Mouse (Mus musculus): ENCODE data around the gene Ap1g2. TPM values are rescaled to one million over a fixed set of nuclear protein-coding genes. Genes with fewer than 3 reads are reported as not detected.

The Ap1g2 gene
- polyA plus RNA-seq, 1 experiment from 2014 or later = 18.9 TPM

DNA sequence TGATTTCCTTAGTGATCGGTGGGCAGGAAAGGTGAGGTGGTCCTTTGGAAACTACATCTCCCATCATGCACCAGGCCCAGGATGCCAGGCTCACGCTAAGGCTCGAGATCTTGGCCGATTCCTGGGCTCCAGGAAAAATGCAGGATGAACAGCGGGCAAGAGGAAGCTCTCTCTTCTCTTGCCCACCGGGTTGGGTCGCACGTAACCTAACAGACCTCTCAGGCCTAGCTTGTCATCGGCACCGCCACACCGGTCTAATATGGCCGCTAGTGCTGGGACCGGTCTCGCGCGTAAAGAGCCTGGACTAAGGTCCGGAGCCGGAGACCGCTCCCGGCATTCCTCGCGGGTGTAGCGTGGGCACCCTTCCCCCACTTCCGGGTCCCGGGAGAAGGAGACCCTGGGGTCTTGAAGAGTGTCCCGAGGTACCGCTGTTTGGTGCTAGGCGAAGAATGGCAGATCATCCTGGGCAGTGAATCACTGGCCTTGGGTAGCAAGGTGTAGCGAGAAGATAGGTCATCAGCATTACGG lies 11.6 kb downstream of the Ap1g2 start, which contains the start of gene Thtpa:
TSS of gene Thtpa (plus strand) at position 81 of the 528 bp plus-strand sequence.
- DNase-seq (ENCODE audit: low spot score) = peak; percentile 93
- H3K27me3 ChIP-seq (ENCODE audit: insufficient read depth, poor library complexity, severe bottlenecking) = no peaks in the 10 kb centered on the region; the same call in 1 of the 2 replicates
- H3K36me3 ChIP-seq = peaks cover 20% of the 10 kb centered on the region
- H3K4me3 ChIP-seq = peak within 1 kb of the TSS; percentile 73
- peak within 1 kb of the TSS; percentile 94 for H3K27ac ChIP-seq
- H3K4me1 ChIP-seq = peaks cover 44% of the 10 kb centered on the region
- under 1% methylated on average over 30 of the region's 30 CpGs for WGBS
- no peaks in the 10 kb centered on the region for H3K9me3 ChIP-seq

DNA sequence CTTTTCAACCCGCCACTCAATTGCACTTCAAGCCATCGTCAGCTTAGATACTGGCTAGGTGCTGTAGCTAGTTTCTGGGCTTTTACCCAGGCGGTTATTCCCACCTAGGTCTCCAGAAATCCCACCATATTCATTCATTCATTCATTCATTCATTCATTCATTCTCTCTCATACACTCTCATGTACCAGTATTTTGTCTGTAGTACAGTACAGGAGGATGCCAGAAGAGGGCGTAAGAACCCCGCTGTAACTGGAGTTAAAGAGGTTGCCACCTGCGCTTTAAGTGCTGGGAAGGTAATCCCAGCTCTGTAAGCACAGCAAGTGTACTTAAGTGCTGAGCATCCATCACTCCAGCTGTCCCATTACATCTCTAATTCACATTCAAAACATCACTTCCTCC lies 12.5 kb downstream of the Ap1g2 start:
- H3K36me3 ChIP-seq = peaks cover 18% of the 10 kb centered on the region
- no peak overlapping the region for H3K27ac ChIP-seq
- no peak for DNase-seq (ENCODE audit: low spot score)
- no peaks in the 10 kb centered on the region for H3K9me3 ChIP-seq
- 35% methylated on average over 6 of the region's 6 CpGs for WGBS
- H3K27me3 ChIP-seq (ENCODE audit: insufficient read depth, poor library complexity, severe bottlenecking) = no peaks in the 10 kb centered on the region; the same call in 1 of the 2 replicates
- H3K4me3 ChIP-seq = 0 out of 2 replicates have a peak overlapping the region, but pooled peaks have one; percentile 73
- peaks cover 52% of the 10 kb centered on the region for H3K4me1 ChIP-seq

DNA sequence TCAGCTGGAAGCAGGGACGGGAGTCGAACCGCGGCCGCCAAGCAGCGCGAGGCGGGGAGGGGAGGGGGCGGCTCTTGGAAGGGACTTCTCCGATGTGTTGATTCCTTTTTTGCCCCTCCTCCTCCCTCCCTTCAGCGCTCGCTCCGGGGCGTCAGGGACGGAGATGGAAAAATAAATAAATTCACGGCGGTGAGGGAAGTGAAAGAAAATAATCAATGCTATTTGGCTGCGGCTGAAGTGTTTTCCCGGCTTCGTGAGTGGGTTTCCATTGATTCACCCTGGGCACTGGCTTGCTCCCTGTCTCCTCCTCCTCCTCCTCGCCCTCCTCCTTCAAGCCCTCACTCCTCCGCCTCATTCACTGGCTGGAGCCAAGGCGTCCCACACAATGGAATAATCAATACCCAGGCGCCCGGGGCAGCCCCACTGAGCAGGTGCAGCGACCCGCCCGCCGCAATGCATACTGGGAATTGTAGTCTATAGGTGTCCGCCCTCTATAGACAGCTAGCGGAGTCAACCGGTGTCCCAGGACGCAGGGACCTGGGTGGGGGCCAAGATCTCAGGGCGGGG lies 14.3 kb downstream of the Ap1g2 start, which contains the start of gene Zfhx2:
TSS of gene Zfhx2 (minus strand) at position 314 of the 567 bp plus-strand sequence.
- Histone ChIP-seq H3K27me3 (ENCODE audit: insufficient read depth, poor library complexity, severe bottlenecking) (no peaks in the 10 kb centered on the region; the same call in 1 of the 2 replicates), H3K9me3 (no peaks in the 10 kb centered on the region), H3K4me1 (peaks cover 62% of the 10 kb centered on the region), H3K4me3 (peak within 1 kb of the TSS; percentile 74), H3K36me3 (peaks cover 1% of the 10 kb centered on the region; the same call in 1 of the 2 replicates), H3K27ac (peak within 1 kb of the TSS; percentile 87)
- DNase-seq (ENCODE audit: low spot score) = peak; percentile 97
- WGBS = under 1% methylated on average over 34 of the region's 34 CpGs

DNA sequence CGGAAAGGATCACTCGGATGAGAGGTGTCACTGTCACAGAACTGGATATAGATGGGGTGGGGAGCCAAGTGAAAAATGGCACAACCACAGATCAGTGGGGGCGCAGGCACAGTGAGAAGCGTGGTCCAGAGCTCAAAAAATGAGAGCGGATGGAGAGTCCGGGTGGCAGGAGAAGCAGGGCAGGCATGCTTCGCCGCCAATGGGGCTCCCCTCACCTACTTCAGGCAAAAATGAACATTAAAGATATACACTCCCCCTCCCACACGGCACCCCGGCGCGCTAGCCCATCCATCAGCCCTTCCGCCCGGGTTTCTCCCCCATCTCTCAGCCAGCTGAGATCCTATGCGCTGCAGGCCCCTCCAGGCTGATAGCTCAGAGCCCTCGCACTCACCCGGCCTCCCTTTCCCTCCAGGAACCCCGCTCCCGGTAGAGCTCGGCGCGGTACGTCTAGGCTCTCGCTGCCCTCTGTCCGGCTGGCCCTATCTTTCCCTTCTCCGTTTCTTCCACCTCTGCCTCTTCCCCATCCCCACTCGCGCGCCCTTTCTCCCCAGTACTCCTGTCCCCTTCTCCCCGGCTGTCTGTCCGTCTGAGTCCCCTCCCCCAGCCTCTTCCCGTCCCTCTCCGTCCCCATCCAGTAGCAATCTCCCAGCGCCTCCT lies 15.1 kb downstream of the Ap1g2 start:
- H3K36me3 ChIP-seq = no peaks in the 10 kb centered on the region
- H3K9me3 ChIP-seq = no peaks in the 10 kb centered on the region
- DNase-seq (ENCODE audit: low spot score) = no peak
- WGBS = 5% methylated on average over 34 of the region's 34 CpGs
- no peaks in the 10 kb centered on the region; the same call in 1 of the 2 replicates for H3K27me3 ChIP-seq (ENCODE audit: insufficient read depth, poor library complexity, severe bottlenecking)
- peaks cover 55% of the 10 kb centered on the region for H3K4me1 ChIP-seq
- H3K27ac ChIP-seq = peak overlapping the region; percentile 87
- H3K4me3 ChIP-seq = peak overlapping the region; percentile 74

DNA sequence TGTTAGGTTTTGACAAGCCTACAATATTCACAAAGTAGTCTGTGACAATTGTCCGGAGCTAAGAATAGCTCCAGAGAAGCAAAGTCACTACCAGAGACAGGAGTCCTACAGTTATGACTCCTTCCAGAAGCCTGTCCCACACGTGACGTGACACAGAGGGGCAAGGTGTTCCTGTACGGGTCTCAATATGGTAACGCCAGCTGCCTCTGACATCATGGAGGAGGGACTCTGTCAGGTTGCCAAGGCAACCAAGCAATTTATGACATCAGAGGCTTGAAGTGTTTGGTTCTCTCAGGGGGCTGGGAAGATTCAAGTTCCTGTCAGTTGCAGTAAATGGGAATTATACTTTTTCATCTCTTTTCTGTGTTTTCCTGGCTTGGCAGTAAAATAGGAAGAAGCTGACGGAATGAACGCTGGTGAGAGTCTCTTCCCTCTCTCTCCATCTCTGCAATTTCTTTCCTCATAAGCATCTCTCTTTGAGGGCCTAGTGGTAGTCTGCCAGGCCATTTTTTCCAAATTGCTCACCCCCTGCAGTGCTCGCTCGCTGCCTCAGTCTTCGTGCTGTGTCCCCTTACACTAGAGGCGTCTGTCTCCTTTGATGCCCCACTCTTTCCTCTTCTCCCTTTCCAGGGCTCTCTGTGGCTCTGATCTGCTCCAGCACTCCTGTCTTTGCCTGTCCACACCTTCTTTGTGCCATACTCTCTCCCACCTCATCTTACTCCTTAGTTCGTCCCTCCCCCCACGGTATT lies 17.0 kb downstream of the Ap1g2 start:
- 43% methylated on average over 13 of the region's 13 CpGs for WGBS
- Histone ChIP-seq H3K36me3 (no peaks in the 10 kb centered on the region), H3K4me3 (no peak overlapping the region), H3K9me3 (no peaks in the 10 kb centered on the region), H3K27me3 (ENCODE audit: insufficient read depth, poor library complexity, severe bottlenecking) (no peaks in the 10 kb centered on the region; the same call in 1 of the 2 replicates), H3K27ac (peak overlapping the region; percentile 59; the same call in 1 of the 2 replicates), H3K4me1 (peaks cover 53% of the 10 kb centered on the region)
- no peak for DNase-seq (ENCODE audit: low spot score)

DNA sequence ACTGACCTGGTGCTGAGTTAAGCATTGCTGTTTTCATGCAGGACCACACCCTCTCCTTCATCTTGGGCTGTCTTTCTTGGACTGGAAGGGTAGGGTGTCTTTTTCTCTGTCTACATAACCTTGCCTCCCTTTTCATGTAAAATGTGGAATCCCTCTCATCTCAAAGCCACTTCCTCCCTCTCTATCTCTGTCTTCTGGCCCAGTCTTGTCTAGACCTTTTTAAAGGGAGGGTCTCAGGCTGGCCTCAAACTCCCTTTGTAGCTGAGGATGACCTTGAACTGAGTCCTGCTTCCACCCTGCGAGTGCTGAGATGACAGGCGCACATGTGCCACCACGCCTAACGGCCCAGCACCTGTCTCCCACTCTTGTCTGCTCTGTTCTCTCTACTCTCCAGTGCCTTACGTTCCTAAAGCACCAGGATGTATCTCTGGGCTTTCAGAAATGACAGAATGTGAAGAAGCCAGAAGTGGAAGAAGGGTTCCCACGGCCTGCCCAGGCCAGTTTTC lies 20.3 kb downstream of the Ap1g2 start:
- Histone ChIP-seq H3K36me3 (no peaks in the 10 kb centered on the region), H3K9me3 (no peaks in the 10 kb centered on the region), H3K4me1 (peaks cover 42% of the 10 kb centered on the region), H3K27me3 (ENCODE audit: insufficient read depth, poor library complexity, severe bottlenecking) (no peaks in the 10 kb centered on the region), H3K27ac (no peak overlapping the region), H3K4me3 (no peak overlapping the region)
- no peak for DNase-seq (ENCODE audit: low spot score)
- 85% methylated on average over 6 of the region's 6 CpGs for WGBS

DNA sequence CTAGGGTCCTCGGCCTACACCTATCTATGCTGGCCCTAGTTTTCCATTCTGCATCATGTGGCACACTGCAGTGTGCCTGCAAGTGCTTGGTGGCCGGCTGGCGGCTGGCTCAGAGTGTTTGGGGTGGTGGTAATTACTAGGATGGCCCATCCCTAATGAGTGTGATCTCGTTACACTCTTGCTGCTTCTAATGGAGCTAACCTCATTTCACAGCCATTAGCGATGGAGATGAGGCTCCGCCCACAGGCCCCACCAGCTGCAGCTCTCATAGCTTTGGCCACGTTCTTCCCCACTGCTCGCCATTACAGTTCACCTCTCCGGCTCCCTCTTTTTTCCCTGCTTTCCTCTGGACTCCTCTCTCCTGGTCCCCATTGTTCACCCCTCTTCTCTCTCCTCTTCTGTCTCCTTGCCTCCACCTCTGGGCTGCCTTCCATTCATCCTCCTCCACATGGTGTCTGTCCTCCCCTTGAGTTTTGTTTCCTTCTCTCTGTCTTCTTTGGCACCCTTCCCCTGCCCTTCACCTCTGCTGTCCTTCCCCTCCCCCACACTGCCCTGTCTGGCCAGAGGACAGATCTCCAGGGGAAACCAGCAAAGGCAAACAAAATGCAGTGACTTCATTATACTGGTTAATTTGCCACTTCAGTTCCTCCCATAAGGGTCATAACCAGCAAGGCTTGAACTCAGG lies 20.9 kb downstream of the Ap1g2 start:
- 47% methylated on average over 9 of the region's 9 CpGs for WGBS

DNA sequence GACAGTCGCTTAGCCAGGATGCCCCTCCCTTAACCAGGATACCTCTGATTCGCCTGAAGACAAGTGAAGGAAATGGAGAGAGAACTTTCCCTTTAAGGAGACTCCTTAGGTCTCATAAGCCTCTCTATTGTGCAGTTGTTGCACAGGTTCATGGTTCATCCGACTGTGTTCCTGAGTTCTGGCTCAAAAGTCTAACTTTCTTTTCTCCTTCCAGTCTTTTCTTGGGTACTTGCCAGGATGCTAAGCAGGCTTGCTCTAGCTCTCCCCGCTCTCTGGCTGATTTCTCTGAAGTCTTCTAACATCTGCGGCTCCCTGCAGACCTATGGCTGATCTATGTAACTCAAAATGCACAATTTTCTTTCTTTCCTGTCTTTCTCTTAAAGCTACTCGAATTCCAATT lies 22.9 kb downstream of the Ap1g2 start:
- Histone ChIP-seq H3K36me3 (no peaks in the 10 kb centered on the region), H3K4me1 (peaks cover 37% of the 10 kb centered on the region), H3K9me3 (no peaks in the 10 kb centered on the region), H3K27ac (no peak overlapping the region), H3K4me3 (no peak overlapping the region), H3K27me3 (ENCODE audit: insufficient read depth, poor library complexity, severe bottlenecking) (peaks cover 8% of the 10 kb centered on the region; the same call in 1 of the 2 replicates)
- WGBS = 68% methylated on average over 6 of the region's 6 CpGs
- no peak for DNase-seq (ENCODE audit: low spot score)

More for the DNA sequence above, 20.9 kb downstream of the Ap1g2 start:
- DNase-seq (ENCODE audit: low spot score) = no peak
- no peaks in the 10 kb centered on the region for H3K9me3 ChIP-seq
- no peaks in the 10 kb centered on the region for H3K36me3 ChIP-seq
- H3K27ac ChIP-seq = no peak overlapping the region
- H3K27me3 ChIP-seq (ENCODE audit: insufficient read depth, poor library complexity, severe bottlenecking) = no peaks in the 10 kb centered on the region
- peaks cover 37% of the 10 kb centered on the region for H3K4me1 ChIP-seq
- H3K4me3 ChIP-seq = no peak overlapping the region

DNA sequence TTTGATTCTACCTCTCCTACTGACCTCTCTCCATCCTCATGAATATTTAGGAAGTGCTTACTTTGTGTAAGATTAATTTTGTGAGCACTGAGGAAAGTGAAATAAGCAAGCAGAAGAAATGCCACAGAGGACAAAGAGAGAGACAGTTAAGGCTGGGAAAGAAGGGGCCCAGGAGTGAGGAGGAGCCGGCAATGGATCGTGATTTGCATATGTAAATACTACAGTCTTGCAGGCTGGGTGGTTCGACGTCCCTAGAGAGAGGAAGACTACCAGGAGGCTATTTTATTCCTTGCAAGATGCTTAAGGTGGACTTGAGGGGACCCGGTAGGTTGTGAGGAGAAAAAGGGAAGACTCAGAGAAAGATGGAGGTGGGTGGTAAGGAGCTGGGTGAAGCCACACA lies 25.3 kb downstream of the Ap1g2 start:
- H3K27me3 ChIP-seq (ENCODE audit: insufficient read depth, poor library complexity, severe bottlenecking) = peaks cover 30% of the 10 kb centered on the region
- no peak for DNase-seq (ENCODE audit: low spot score)

DNA sequence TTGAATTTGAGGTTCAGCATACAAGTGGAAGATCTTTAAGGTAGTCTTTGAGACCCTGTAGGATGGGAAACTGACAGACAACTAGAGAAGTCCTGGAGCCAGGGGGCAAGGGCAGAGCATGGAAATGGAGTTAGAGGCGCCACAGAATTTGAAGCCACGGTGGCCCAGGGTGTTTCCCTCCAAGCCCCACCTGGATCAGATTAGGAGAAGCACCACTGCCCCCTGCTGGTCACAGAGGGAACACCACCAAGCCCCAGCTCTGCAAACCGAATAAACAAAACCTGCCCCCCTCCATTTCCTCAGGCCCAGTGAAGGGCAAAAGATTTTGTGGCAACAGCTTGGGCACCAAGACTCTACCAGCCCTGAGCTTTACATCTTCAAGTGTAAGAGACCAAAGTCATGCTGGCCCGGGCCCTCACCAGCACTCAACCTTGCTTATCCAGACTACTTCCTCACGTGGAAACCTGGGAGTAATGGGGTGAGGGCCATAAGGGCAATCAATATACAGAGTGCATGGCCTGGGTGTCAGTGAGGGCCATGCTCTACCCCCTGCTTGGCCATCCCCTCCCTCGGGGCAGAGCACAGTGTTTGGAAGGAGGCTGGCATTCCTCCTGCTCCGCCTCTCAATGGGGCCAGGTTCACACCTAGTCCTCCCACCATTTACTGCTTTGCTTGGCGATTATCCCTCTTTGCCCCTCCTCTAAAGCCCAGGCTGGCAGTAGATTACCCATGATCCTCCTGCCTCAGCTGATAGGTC lies 27.0 kb downstream of the Ap1g2 start:
- H3K27ac ChIP-seq = 0 out of 2 replicates have a peak overlapping the region, but pooled peaks have one; percentile 60

More for the DNA sequence above, 25.3 kb downstream of the Ap1g2 start:
- H3K4me3 ChIP-seq = no peak overlapping the region
- H3K36me3 ChIP-seq = no peaks in the 10 kb centered on the region
- WGBS = 22% methylated on average over 5 of the region's 5 CpGs
- H3K9me3 ChIP-seq = no peaks in the 10 kb centered on the region
- H3K4me1 ChIP-seq = peaks cover 33% of the 10 kb centered on the region
- no peak overlapping the region for H3K27ac ChIP-seq

DNA sequence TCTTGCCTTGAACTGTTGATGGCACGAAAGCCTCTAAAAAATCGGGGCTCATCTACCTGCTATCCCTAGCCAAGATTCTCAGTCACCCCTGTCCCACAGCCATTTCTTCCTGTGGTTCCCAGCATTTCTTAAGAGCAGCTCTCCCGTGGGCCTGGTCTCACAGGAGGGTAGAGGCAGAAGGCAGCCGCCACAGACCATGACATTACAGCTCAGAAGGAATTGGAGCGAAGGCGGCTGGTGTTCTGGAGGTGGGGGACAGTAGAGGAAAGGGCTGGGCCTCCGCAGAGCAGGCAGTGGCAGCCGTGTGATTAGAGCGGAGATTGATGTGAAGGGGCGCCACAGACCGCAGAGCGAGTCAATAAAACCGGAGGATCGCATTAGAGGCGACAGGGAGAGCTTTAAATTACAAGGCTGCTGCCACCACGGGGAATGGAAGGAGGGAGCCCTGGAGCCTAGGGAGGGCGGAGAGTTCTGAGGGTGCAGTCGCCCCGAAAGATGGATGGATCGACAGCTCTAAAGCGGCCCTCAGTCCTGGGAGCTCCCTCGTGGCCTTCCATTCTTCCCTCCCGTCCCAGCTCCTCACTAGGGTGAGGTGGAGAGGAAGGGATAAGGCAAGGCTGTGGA lies 27.9 kb downstream of the Ap1g2 start:
- no peak for DNase-seq (ENCODE audit: low spot score)
- Histone ChIP-seq H3K27ac (peak overlapping the region; percentile 60; the same call in 1 of the 2 replicates), H3K27me3 (ENCODE audit: insufficient read depth, poor library complexity, severe bottlenecking) (peaks cover 56% of the 10 kb centered on the region), H3K9me3 (no peaks in the 10 kb centered on the region), H3K4me3 (peak overlapping the region; percentile 43), H3K4me1 (peaks cover 27% of the 10 kb centered on the region), H3K36me3 (peaks cover 12% of the 10 kb centered on the region; the same call in 1 of the 2 replicates)
- WGBS = 2% methylated on average over 23 of the region's 23 CpGs

More for the DNA sequence above, 27.0 kb downstream of the Ap1g2 start:
- H3K4me3 ChIP-seq = peak overlapping the region; percentile 43
- H3K36me3 ChIP-seq = peaks cover 5% of the 10 kb centered on the region; the same call in 1 of the 2 replicates
- H3K4me1 ChIP-seq = peaks cover 22% of the 10 kb centered on the region
- DNase-seq (ENCODE audit: low spot score) = no peak
- peaks cover 47% of the 10 kb centered on the region for H3K27me3 ChIP-seq (ENCODE audit: insufficient read depth, poor library complexity, severe bottlenecking)
- H3K9me3 ChIP-seq = no peaks in the 10 kb centered on the region
- WGBS = 15% methylated on average over 8 of the region's 8 CpGs
